Mouse (Mus musculus) megakaryocyte, embryonic 14.5 days (primary cell): Measurements from ENCODE around the gene B3galt5.

Experiments used
- FLI1 ChIP-seq: IDR thresholded peaks from 2 replicates; pipeline ENCODE4 v1.6.1; 2012; ENCODE audit warnings: low read length, inconsistent platforms, mixed read lengths
- GATA1 ChIP-seq: IDR thresholded peaks from 3 replicates; pipeline ENCODE4 v1.6.1; 2012; ENCODE audit warnings: mixed read lengths, low read length, inconsistent platforms, borderline replicate concordance

GRCm38 (mm10) chr16:96230411-96230810 is 5.2 kb upstream of the B3galt5 start:
- TF ChIP-seq FLI1 = no peak
- TF ChIP-seq GATA1 = no peak
